Mouse (Mus musculus) neural tube, embryonic 14.5 days (tissue): Measurements from ENCODE around the gene Nt5dc2. TPM values are rescaled to one million over a fixed set of nuclear protein-coding genes. Genes with fewer than 3 reads are reported as not detected.

Source experiments
- ATAC-seq: fragments of 200-750 bp; cut with Nextera tagmentation; 2 replicates; pipeline ENCODE4 v1.8.0; 2017; ENCODE audit warnings: low read depth, mild to moderate bottlenecking, moderate TSS enrichment, moderate library complexity
- H3K27ac ChIP-seq: fragments of 300-500 bp; sonication (generic); 2 replicates; pipeline ENCODE4 v1.5.1; 2014; ENCODE audit warnings: low read depth, mild to moderate bottlenecking, control low read depth, low read length, moderate library complexity, mixed read lengths
- H3K27me3 ChIP-seq: fragments of 300-500 bp; sonication (generic); 2 replicates; pipeline ENCODE4 v1.6.1; 2014; ENCODE audit warnings: low read length; ENCODE audit not compliant: control insufficient read depth, insufficient read depth
- H3K36me3 ChIP-seq: fragments of 300-500 bp; sonication (generic); 2 replicates; pipeline ENCODE4 v1.6.1; 2014; ENCODE audit warnings: low read length, mixed read lengths; ENCODE audit not compliant: control insufficient read depth, insufficient read depth
- H3K4me1 ChIP-seq: fragments of 300-500 bp; sonication (generic); 2 replicates; pipeline ENCODE4 v1.6.1; 2014; ENCODE audit warnings: low read length; ENCODE audit not compliant: control insufficient read depth, insufficient read depth
- H3K4me2 ChIP-seq: fragments of 300-500 bp; sonication (generic); 2 replicates; pipeline ENCODE4 v1.6.1; 2014; ENCODE audit warnings: mild to moderate bottlenecking, low read depth, low read length, control low read depth
- H3K4me3 ChIP-seq: fragments of 300-500 bp; sonication (generic); 2 replicates; pipeline ENCODE4 v1.5.1; 2014; ENCODE audit warnings: low read depth, low read length, control low read depth, mixed read lengths
- H3K9ac ChIP-seq: fragments of 300-500 bp; sonication (generic); replicated peaks from 2 replicates; pipeline ENCODE4 v1.6.1; 2014; ENCODE audit warnings: low read depth, mild to moderate bottlenecking, control low read depth, low read length, mixed read lengths
- H3K9me3 ChIP-seq: fragments of 300-500 bp; sonication (generic); 2 replicates; pipeline ENCODE4 v1.6.1; 2016; ENCODE audit warnings: low read length; ENCODE audit not compliant: control insufficient read depth
- WGBS: fragments of 180-500 bp; shearing (Covaris S2); extraction: QIAGEN DNeasy Blood & Tissue Kit; methylation state at CpG from one replicate; pipeline ENCODE4 v1.1.7; 2014; 5-methylcytosine and 5-hydroxymethylcytosine counted together
- polyA plus RNA-seq: library from polyadenylated mRNA; unstranded; fragments of >200 nt; fragmentation: Nextera tagmentation; extraction: Ambion mirVana; gene quantifications from 2 replicates; pipeline ENCODE4 v1.2.1, GENCODE M21; 2014

Gene Nt5dc2
- polyA plus RNA-seq, 1 experiment from 2014 or later: 219 TPM

DNA sequence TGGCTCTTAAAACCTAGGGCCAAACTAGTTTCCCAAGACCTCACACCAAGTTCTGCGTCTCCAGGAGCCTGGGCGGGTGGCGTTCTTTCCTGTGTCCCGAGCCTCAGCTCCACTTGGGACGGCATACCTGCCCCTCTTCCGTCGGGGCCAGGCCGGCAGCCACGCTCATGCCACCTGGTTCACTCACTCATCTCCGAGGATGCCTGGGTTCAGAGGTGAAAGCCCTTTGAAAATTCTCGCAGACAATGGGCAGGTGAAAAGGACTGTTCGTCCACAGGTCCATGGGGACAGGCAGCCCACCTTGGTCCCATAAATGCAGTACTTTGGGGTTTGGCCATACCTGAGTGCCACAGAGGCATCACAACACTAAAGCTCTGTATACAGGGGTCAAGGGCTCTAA is 53.3 kb downstream of the Nt5dc2 start:
- no peaks in the 10 kb centered on the region for H3K4me1 ChIP-seq
- no peaks in the 10 kb centered on the region for H3K9me3 ChIP-seq
- H3K4me2 ChIP-seq: no peak overlapping the region
- no peak overlapping the region for H3K4me3 ChIP-seq
- no peak for ATAC-seq
- H3K27ac ChIP-seq: no peak overlapping the region
- 94% methylated on average over 12 of the region's 12 CpGs for WGBS
- H3K9ac ChIP-seq: no peak overlapping the region
- H3K36me3 ChIP-seq: peaks cover 90% of the 10 kb centered on the region
- H3K27me3 ChIP-seq: no peaks in the 10 kb centered on the region

DNA sequence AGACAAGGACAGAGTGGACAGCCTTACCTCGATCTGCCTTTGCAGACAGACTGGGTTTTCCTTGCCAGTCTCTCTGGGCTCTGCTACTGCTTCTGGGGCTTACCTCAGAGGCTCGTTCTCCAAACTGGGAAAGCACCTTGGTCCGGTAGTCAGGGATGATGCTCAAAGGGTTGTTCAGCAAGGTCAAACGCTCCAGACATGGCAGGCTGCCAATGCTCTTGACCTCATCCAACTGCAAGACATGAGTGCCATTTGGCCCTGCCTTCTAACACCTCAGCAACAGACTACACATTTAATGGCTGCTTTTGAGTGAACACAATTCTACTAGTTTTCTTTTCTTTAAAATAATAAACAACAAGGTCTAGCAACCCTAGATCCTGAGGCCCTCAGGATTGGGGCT is 55.8 kb downstream of the Nt5dc2 start:
- no peaks in the 10 kb centered on the region for H3K27me3 ChIP-seq
- no peaks in the 10 kb centered on the region for H3K9me3 ChIP-seq
- no peak overlapping the region for H3K4me3 ChIP-seq
- 83% methylated on average over 4 of the region's 4 CpGs for WGBS
- no peak for ATAC-seq
- no peak overlapping the region for H3K27ac ChIP-seq
- H3K4me2 ChIP-seq: no peak overlapping the region
- no peaks in the 10 kb centered on the region for H3K4me1 ChIP-seq
- H3K9ac ChIP-seq: no peak overlapping the region
- peaks cover 92% of the 10 kb centered on the region for H3K36me3 ChIP-seq

Other genes with a start within 250 kb of the Nt5dc2 start
- gene Itih4, start 244.6 kb upstream of the Nt5dc2 start, polyA plus RNA-seq: 0.36 TPM in 1 of 2 replicates, not detected in the other
- gene Itih3, start 207.3 kb upstream of the Nt5dc2 start, polyA plus RNA-seq: 1.2 and 1.3 TPM in 2 replicates
- not detected in 2 replicates for gene Itih1, start 187.8 kb upstream of the Nt5dc2 start, polyA plus RNA-seq
- gene Nek4, start 179.7 kb upstream of the Nt5dc2 start, polyA plus RNA-seq: 15.7 and 17.0 TPM in 2 replicates
- 64.9 and 67.5 TPM in 2 replicates for gene Glt8d1, start 129.7 kb upstream of the Nt5dc2 start, polyA plus RNA-seq
- 336 TPM in 2 replicates for gene Spcs1, start 129.4 kb upstream of the Nt5dc2 start, polyA plus RNA-seq
- gene Pbrm1, start 111.9 kb upstream of the Nt5dc2 start, polyA plus RNA-seq: 94.3 and 104 TPM in 2 replicates
- 53.3 and 58.1 TPM in 2 replicates for gene Gnl3, start 111.9 kb upstream of the Nt5dc2 start, polyA plus RNA-seq
- 69.3 and 74.1 TPM in 2 replicates for gene Smim4, start 2.1 kb upstream of the Nt5dc2 start, polyA plus RNA-seq
- 7.0 and 28.7 TPM in 2 replicates for gene Stab1, start 37.6 kb downstream of the Nt5dc2 start, polyA plus RNA-seq
- gene Tnnc1, start 77.3 kb downstream of the Nt5dc2 start, polyA plus RNA-seq: 4.1 and 5.5 TPM in 2 replicates
- gene Nisch, start 85.9 kb downstream of the Nt5dc2 start, polyA plus RNA-seq: 282 and 335 TPM in 2 replicates
- 0.13 and 0.21 TPM in 2 replicates for gene Sema3g, start 86.8 kb downstream of the Nt5dc2 start, polyA plus RNA-seq
- gene Phf7, start 120.3 kb downstream of the Nt5dc2 start, polyA plus RNA-seq: 11.8 TPM in 2 replicates
- 97.5 and 101 TPM in 2 replicates for gene Bap1, start 120.4 kb downstream of the Nt5dc2 start, polyA plus RNA-seq
- 3.6 and 4.0 TPM in 2 replicates for gene Dnah1, start 192.8 kb downstream of the Nt5dc2 start, polyA plus RNA-seq
- gene Capn7, start 205.6 kb downstream of the Nt5dc2 start, polyA plus RNA-seq: 89.4 and 92.9 TPM in 2 replicates